Mouse (Mus musculus) lung, embryonic 16.5 days (tissue): ENCODE data around the gene Hspg2. TPM values are rescaled to one million over a fixed set of nuclear protein-coding genes. Genes with fewer than 3 reads are reported as not detected.

ENCODE experiments used
- ATAC-seq: fragments of 200-750 bp; cut with Nextera tagmentation; 2 replicates; pipeline ENCODE4 v1.8.0; 2017; ENCODE audit warnings: low read depth, mild to moderate bottlenecking, moderate library complexity
- H3K27ac ChIP-seq: fragments of 300-500 bp; sonication (generic); 2 replicates; pipeline ENCODE4 v1.5.1; 2014; ENCODE audit warnings: mild to moderate bottlenecking, control low read depth, low read length
- H3K27me3 ChIP-seq: fragments of 300-500 bp; sonication (generic); 2 replicates; pipeline ENCODE4 v1.6.1; 2014; ENCODE audit warnings: low read depth, low read length, mixed read lengths; ENCODE audit not compliant: control insufficient read depth, insufficient read depth
- H3K36me3 ChIP-seq: fragments of 300-500 bp; sonication (generic); 2 replicates; pipeline ENCODE4 v1.6.1; 2014; ENCODE audit warnings: low read length; ENCODE audit not compliant: control insufficient read depth, insufficient read depth
- H3K4me1 ChIP-seq: fragments of 300-500 bp; sonication (generic); replicated peaks from 2 replicates; pipeline ENCODE4 v1.6.1; 2014; ENCODE audit warnings: low read length, mixed read lengths; ENCODE audit not compliant: control insufficient read depth, insufficient read depth
- H3K4me2 ChIP-seq: fragments of 300-500 bp; sonication (generic); 2 replicates; pipeline ENCODE4 v1.6.1; 2014; ENCODE audit warnings: low read depth, low read length, control low read depth
- H3K4me3 ChIP-seq: fragments of 300-500 bp; sonication (generic); 2 replicates; pipeline ENCODE4 v1.5.1; 2014; ENCODE audit warnings: mild to moderate bottlenecking, low read length, control low read depth
- H3K9ac ChIP-seq: fragments of 300-500 bp; sonication (generic); 2 replicates; pipeline ENCODE4 v1.6.1; 2014; ENCODE audit warnings: low read length, control low read depth
- H3K9me3 ChIP-seq: fragments of 300-500 bp; sonication (generic); 2 replicates; pipeline ENCODE4 v1.6.1; 2016; ENCODE audit warnings: low read length; ENCODE audit not compliant: control insufficient read depth
- WGBS: fragments of 180-500 bp; shearing (Covaris S2); extraction: QIAGEN DNeasy Blood & Tissue Kit; methylation state at CpG from one replicate; pipeline ENCODE4 v1.1.7; 2014; 5-methylcytosine and 5-hydroxymethylcytosine counted together
- polyA plus RNA-seq: library from polyadenylated mRNA; unstranded; fragments of >200 nt; fragmentation: Nextera tagmentation; extraction: Ambion mirVana; gene quantifications from 2 replicates; pipeline ENCODE4 v1.2.1, GENCODE M21; 2015

The Hspg2 gene
- polyA plus RNA-seq, 1 experiment from 2014 or later, result 35.2 TPM

GRCm38 (mm10) chr4:137589586-137589985 lies 121.0 kb downstream of the Hspg2 start:
- no peak overlapping the region for H3K27ac ChIP-seq
- no peak overlapping the region for H3K4me3 ChIP-seq
- no peaks in the 10 kb centered on the region for H3K36me3 ChIP-seq
- no peak overlapping the region for H3K4me2 ChIP-seq
- no peaks in the 10 kb centered on the region for H3K9me3 ChIP-seq
- H3K27me3 ChIP-seq, result no peaks in the 10 kb centered on the region
- WGBS, result 79% methylated on average over 3 of the region's 3 CpGs
- ATAC-seq, result no peak
- H3K4me1 ChIP-seq, result no peaks in the 10 kb centered on the region; the same call in 1 of the 2 replicates
- no peak overlapping the region for H3K9ac ChIP-seq

GRCm38 (mm10) chr4:137590961-137591360 lies 122.4 kb downstream of the Hspg2 start:
- no peak for ATAC-seq
- Histone ChIP-seq H3K9ac (no peak overlapping the region), H3K9me3 (no peaks in the 10 kb centered on the region), H3K27ac (no peak overlapping the region), H3K4me1 (peaks cover 12% of the 10 kb centered on the region), H3K4me3 (no peak overlapping the region), H3K4me2 (no peak overlapping the region), H3K36me3 (no peaks in the 10 kb centered on the region), H3K27me3 (no peaks in the 10 kb centered on the region)
- WGBS, result 75% methylated on average over 4 of the region's 4 CpGs

GRCm38 (mm10) chr4:137593601-137594495 lies 125.3 kb downstream of the Hspg2 start, which contains the start of gene Usp48:
Gene Usp48, plus strand, starts transcription at chr4:137593755.
- H3K4me2 ChIP-seq, result peak within 1 kb of the TSS; percentile 93
- peak within 1 kb of the TSS; percentile 100 for H3K27ac ChIP-seq
- no peaks in the 10 kb centered on the region for H3K27me3 ChIP-seq
- ATAC-seq, result peak; percentile 97
- H3K9me3 ChIP-seq, result no peaks in the 10 kb centered on the region
- under 1% methylated on average over 91 of the region's 92 CpGs for WGBS
- H3K36me3 ChIP-seq, result no peaks in the 10 kb centered on the region
- peak within 1 kb of the TSS; percentile 94 for H3K9ac ChIP-seq
- H3K4me1 ChIP-seq, result peaks cover 14% of the 10 kb centered on the region
- H3K4me3 ChIP-seq, result peak within 1 kb of the TSS; percentile 99

DNA sequence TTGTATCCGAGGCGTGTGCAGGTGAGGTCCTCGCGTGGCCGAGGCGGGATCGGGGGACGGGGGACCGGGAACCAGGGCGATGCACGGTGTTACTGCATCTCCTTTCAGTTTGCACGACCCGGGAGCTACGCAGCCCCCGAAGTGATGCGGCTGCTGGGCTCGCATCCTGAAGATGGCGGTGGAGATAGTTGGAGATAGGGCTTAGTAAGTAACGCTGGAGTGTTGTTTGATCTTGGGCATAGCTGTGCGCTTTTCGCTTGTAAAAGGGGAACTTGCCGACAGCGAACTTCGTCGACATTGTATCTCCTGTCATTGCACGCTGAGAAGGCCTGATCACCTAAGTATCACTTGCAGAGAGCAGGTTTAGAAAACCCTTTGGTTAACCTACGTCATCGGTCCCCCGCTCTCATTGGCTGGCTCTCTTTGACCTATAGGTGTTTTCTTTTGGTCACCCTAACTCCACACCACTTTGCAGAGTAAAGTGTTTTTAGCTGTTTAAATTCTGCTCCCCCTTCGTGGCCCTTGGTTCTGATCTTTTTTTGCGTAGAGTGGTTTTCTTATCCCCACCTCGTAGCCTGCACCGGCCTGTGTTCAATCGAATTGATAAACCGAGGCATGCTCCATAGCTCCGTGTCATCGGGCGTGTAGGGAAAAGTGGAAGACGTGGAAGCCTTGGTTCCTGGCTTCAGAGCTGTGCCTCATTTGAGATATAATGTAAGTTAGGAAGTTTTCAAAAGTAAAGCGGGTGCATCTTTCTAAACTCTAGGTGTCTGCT lies 126.1 kb downstream of the Hspg2 start:
- Histone ChIP-seq H3K4me1 (peaks cover 14% of the 10 kb centered on the region), H3K27me3 (no peaks in the 10 kb centered on the region), H3K9me3 (no peaks in the 10 kb centered on the region), H3K9ac (peak overlapping the region; percentile 94), H3K4me2 (peak overlapping the region; percentile 93), H3K27ac (peak overlapping the region; percentile 100), H3K4me3 (peak overlapping the region; percentile 99), H3K36me3 (no peaks in the 10 kb centered on the region)
- 2% methylated on average over 40 of the region's 40 CpGs for WGBS
- ATAC-seq, result no peak

DNA sequence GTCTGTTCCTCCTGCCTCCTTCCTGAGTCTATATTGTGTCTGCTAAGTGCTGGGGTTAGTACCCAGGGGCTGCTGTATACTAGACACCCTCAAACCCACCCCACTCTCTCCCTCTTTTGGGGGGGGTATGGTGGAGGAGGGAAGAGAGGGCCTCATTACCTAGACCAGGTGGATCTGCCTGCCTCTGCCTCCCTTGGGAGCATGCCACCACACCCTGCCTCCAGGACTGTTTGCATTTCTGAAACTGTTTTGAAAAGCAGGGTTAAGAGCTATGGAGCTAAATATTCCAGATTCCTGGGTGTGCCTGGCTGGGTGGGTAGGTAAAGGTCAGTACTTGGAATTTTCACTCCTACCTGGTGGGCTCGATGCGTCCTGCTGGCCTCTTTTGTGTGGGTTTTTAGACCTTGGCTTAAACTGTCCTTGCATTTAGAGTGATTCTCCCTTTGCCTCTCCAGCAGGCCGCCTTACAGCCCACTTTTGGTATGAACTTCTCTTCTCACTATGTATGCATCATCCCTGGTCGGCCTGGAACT lies 128.6 kb downstream of the Hspg2 start:
- Histone ChIP-seq H3K36me3 (no peaks in the 10 kb centered on the region), H3K4me2 (no peak overlapping the region), H3K27ac (no peak overlapping the region), H3K27me3 (no peaks in the 10 kb centered on the region), H3K9ac (no peak overlapping the region), H3K9me3 (no peaks in the 10 kb centered on the region), H3K4me3 (no peak overlapping the region), H3K4me1 (peaks cover 14% of the 10 kb centered on the region)
- 89% methylated on average over 4 of the region's 4 CpGs for WGBS
- ATAC-seq, result no peak

DNA sequence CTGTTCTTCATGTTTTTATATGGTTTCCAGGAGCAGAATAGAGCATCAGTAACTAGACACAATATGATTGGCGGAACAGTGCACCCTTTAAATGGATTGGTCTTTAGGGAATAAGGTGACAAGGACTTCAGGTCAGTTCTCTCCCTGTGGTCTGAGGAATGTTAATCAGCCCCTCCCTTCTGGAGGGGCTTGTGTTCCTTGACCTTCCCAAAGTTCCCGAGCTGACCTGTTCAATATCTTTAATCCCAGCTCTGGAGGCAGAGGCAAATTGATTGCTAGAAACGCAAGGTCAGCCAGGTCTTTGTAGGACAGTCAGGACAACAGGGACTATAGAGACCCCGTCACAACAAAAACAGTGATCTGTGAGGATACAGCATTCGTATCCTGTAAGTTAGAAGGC lies 130.0 kb downstream of the Hspg2 start:
- Histone ChIP-seq H3K9ac (no peak overlapping the region), H3K36me3 (no peaks in the 10 kb centered on the region), H3K4me3 (no peak overlapping the region), H3K4me1 (peaks cover 14% of the 10 kb centered on the region), H3K27ac (no peak overlapping the region), H3K27me3 (no peaks in the 10 kb centered on the region), H3K4me2 (no peak overlapping the region), H3K9me3 (no peaks in the 10 kb centered on the region)
- no peak for ATAC-seq
- 82% methylated on average over 5 of the region's 5 CpGs for WGBS

- no peaks in the 10 kb centered on the region for H3K9me3 ChIP-seq
- H3K4me1 ChIP-seq, result no peaks in the 10 kb centered on the region
- no peak overlapping the region for H3K9ac ChIP-seq
- no peak overlapping the region for H3K4me2 ChIP-seq
- H3K27me3 ChIP-seq, result no peaks in the 10 kb centered on the region
- no peak overlapping the region for H3K27ac ChIP-seq
- WGBS, result 75% methylated on average over 11 of the region's 11 CpGs
- H3K4me3 ChIP-seq, result no peak overlapping the region
- no peak for ATAC-seq
- peaks cover 16% of the 10 kb centered on the region for H3K36me3 ChIP-seq
Observed at GRCm38 (mm10) chr4:137603449-137604171, 135.0 kb downstream of the Hspg2 start.

- Histone ChIP-seq H3K4me1 (peaks cover 4% of the 10 kb centered on the region; the same call in 1 of the 2 replicates), H3K27me3 (no peaks in the 10 kb centered on the region), H3K4me2 (no peak overlapping the region), H3K27ac (no peak overlapping the region), H3K9ac (no peak overlapping the region), H3K9me3 (no peaks in the 10 kb centered on the region), H3K4me3 (no peak overlapping the region), H3K36me3 (peaks cover 35% of the 10 kb centered on the region)
- 96% methylated on average over 2 of the region's 2 CpGs for WGBS
- no peak for ATAC-seq
Observed at GRCm38 (mm10) chr4:137607023-137607422, 138.5 kb downstream of the Hspg2 start.
